ENCODE assay signal across 10 mouse cellular contexts in genomic region chr11:23081616-23082015, GRCm38 (mm10).
"Had no signal": no experiment of that assay in that cellular context is flagged by ENCODE, and none has a peak within 500 bp of the region (broad histone marks: within the 10 kb centered on the region; RNA-seq: fewer than 3 reads in every experiment).

No protein-coding gene starts in this region.

- DNase-seq: kidney, adult 9 months; left cerebral cortex, postnatal 4 days; right cerebral cortex, postnatal 14 days; thymus, postnatal 36 days had no signal

- H3K4me3 ChIP-seq: limb, embryonic 13.5 days; midbrain, embryonic 12.5 days; neural tube, embryonic 13.5 days had no signal

- ATAC-seq: intestine, embryonic 16.5 days; midbrain, embryonic 16.5 days had no signal

- H3K9ac ChIP-seq: limb, embryonic 13.5 days; liver, embryonic 14.5 days; midbrain, embryonic 12.5 days; neural tube, embryonic 13.5 days had no signal

- H3K4me1 ChIP-seq: midbrain, embryonic 12.5 days had no signal

- H3K9me3 ChIP-seq: limb, embryonic 13.5 days; neural tube, embryonic 13.5 days had no signal

- H3K36me3 ChIP-seq: limb, embryonic 13.5 days; midbrain, embryonic 12.5 days; neural tube, embryonic 13.5 days had no signal

- H3K27me3 ChIP-seq: limb, embryonic 13.5 days; midbrain, embryonic 12.5 days; neural tube, embryonic 13.5 days had no signal

- H3K4me2 ChIP-seq: limb, embryonic 13.5 days; midbrain, embryonic 12.5 days; neural tube, embryonic 13.5 days had no signal

- H3K27ac ChIP-seq: limb, embryonic 13.5 days; liver, embryonic 14.5 days; midbrain, embryonic 12.5 days; neural tube, embryonic 13.5 days had no signal
